Mouse (Mus musculus) kidney, adult 2 months (tissue): ENCODE measurements around the gene Gm428.
"Not testable (repeated sequence)": the region's sequence is repeated elsewhere in the genome, so short reads cannot be mapped to it uniquely, and the experiment has no call there.

ENCODE experiments used
- CTCF ChIP-seq: fragments of 200-500 bp; conservative IDR thresholded peaks from 2 replicates; pipeline ENCODE4 v1.5.1; 2011; ENCODE audit warnings: low read depth, mild to moderate bottlenecking, control low read depth, low read length, moderate library complexity, mixed read lengths; ENCODE audit not compliant: insufficient read depth, insufficient read length
- POLR2A ChIP-seq: fragments of 200-500 bp; IDR thresholded peaks from one replicate; pipeline ENCODE4 v1.6.1; 2011; ENCODE audit warnings: low read depth, low read length, control low read depth

- TF ChIP-seq POLR2A, CTCF: not testable (repeated sequence)
These were observed 15.3 kb upstream of the Gm428 start, which contains the start of gene Gm11239 for GRCm38 (mm10) chr4:73668054-73668453.
